Mouse (Mus musculus) limb, embryonic 12.5 days (tissue): ENCODE results near the gene Zmym4. TPM values are rescaled to one million over a fixed set of nuclear protein-coding genes. Genes with fewer than 3 reads are reported as not detected.
"Not testable (repeated sequence)": the region's sequence is repeated elsewhere in the genome, so short reads cannot be mapped to it uniquely, and the experiment has no call there.

Experiments used
- ATAC-seq: fragments of 200-750 bp; cut with Nextera tagmentation; 2 replicates; pipeline ENCODE4 v1.8.0; 2017; ENCODE audit warnings: low read depth, moderate TSS enrichment; ENCODE audit not compliant: insufficient number of reproducible peaks, insufficient read depth, low FRiP score, low TSS enrichment
- H3K27ac ChIP-seq: fragments of 300-500 bp; sonication (generic); 2 replicates; pipeline ENCODE4 v1.5.1; 2016; ENCODE audit warnings: mild to moderate bottlenecking, moderate library complexity
- H3K27me3 ChIP-seq: fragments of 300-500 bp; sonication (generic); 2 replicates; pipeline ENCODE4 v1.6.1; 2016; ENCODE audit warnings: mild to moderate bottlenecking, moderate library complexity
- H3K36me3 ChIP-seq: fragments of 300-500 bp; sonication (generic); 2 replicates; pipeline ENCODE4 v1.6.1; 2016; ENCODE audit warnings: mild to moderate bottlenecking, moderate library complexity
- H3K4me1 ChIP-seq: fragments of 300-500 bp; sonication (generic); replicated peaks from 2 replicates; pipeline ENCODE4 v1.6.1; 2016
- H3K4me2 ChIP-seq: fragments of 300-500 bp; sonication (generic); 2 replicates; pipeline ENCODE4 v1.6.1; 2016; ENCODE audit warnings: mild to moderate bottlenecking, moderate library complexity
- H3K4me3 ChIP-seq: fragments of 300-500 bp; sonication (generic); replicated peaks from 2 replicates; pipeline ENCODE4 v1.5.1; 2016; ENCODE audit warnings: mild to moderate bottlenecking
- H3K9ac ChIP-seq: fragments of 300-500 bp; sonication (generic); replicated peaks from 2 replicates; pipeline ENCODE4 v1.6.1; 2016; ENCODE audit warnings: mild to moderate bottlenecking, moderate library complexity
- H3K9me3 ChIP-seq: fragments of 300-500 bp; sonication (generic); 2 replicates; pipeline ENCODE4 v1.6.1; 2016; ENCODE audit warnings: mild to moderate bottlenecking, moderate library complexity
- WGBS: fragments of 180-500 bp; shearing (Covaris S2); methylation state at CpG from one replicate; pipeline ENCODE4 v1.1.7; 2016; 5-methylcytosine and 5-hydroxymethylcytosine counted together
- polyA plus RNA-seq: library from polyadenylated mRNA; unstranded; fragments of >200 nt; fragmentation: Nextera tagmentation; extraction: Ambion mirVana; gene quantifications from 2 replicates; pipeline ENCODE4 v1.2.1, GENCODE M21; 2016

Zmym4 gene
- polyA plus RNA-seq = 34.3 and 39.3 TPM in 2 replicates

GRCm38 (mm10) chr4:126967864-126968821, at the start of gene Zmym4:
TSS of gene Zmym4 (minus strand) at chr4:126968135.
- ATAC-seq = peak; percentile 93
- Histone ChIP-seq H3K4me2 (peak within 1 kb of the TSS; percentile 61), H3K4me3 (peak within 1 kb of the TSS; percentile 95), H3K36me3 (peaks cover 5% of the 10 kb centered on the region; the same call in 1 of the 2 replicates), H3K9ac (peak within 1 kb of the TSS; percentile 99), H3K9me3 (no peaks in the 10 kb centered on the region), H3K27me3 (no peaks in the 10 kb centered on the region), H3K4me1 (peaks cover 5% of the 10 kb centered on the region), H3K27ac (peak within 1 kb of the TSS; percentile 99)
- 5% methylated on average over 53 of the region's 54 CpGs for WGBS

- H3K4me1 ChIP-seq = no peaks in the 10 kb centered on the region
- H3K4me2 ChIP-seq = no peak overlapping the region
- no peaks in the 10 kb centered on the region for H3K36me3 ChIP-seq
- H3K9me3 ChIP-seq = no peaks in the 10 kb centered on the region
- no peak overlapping the region for H3K27ac ChIP-seq
- H3K9ac ChIP-seq = no peak overlapping the region
- 86% methylated on average over 4 of the region's 4 CpGs for WGBS
- no peaks in the 10 kb centered on the region for H3K27me3 ChIP-seq
- ATAC-seq = no peak
- H3K4me3 ChIP-seq = no peak overlapping the region
Observed at GRCm38 (mm10) chr4:127016366-127016765, 48.4 kb upstream of the Zmym4 start.

- H3K27me3 ChIP-seq, H3K9ac ChIP-seq, H3K36me3 ChIP-seq, H3K27ac ChIP-seq, H3K4me1 ChIP-seq, H3K9me3 ChIP-seq: not testable (repeated sequence)
- H3K4me3 ChIP-seq = peak overlapping the region; percentile 27
- 15% methylated on average over 14 of the region's 26 CpGs for WGBS
- H3K4me2 ChIP-seq = peak overlapping the region; percentile 30
- peak; percentile 79 for ATAC-seq
Observed at GRCm38 (mm10) chr4:127015294-127015993, 47.5 kb upstream of the Zmym4 start.

GRCm38 (mm10) chr4:127005113-127005936, 37.4 kb upstream of the Zmym4 start:
- WGBS = 16% methylated on average over 25 of the region's 25 CpGs
- H3K9me3 ChIP-seq = no peaks in the 10 kb centered on the region
- 0 out of 2 replicates have a peak, but pooled peaks have one; percentile 20 for ATAC-seq
- peak overlapping the region; percentile 35 for H3K4me3 ChIP-seq
- peaks cover 10% of the 10 kb centered on the region; the same call in 1 of the 2 replicates for H3K4me1 ChIP-seq
- no peaks in the 10 kb centered on the region for H3K36me3 ChIP-seq
- H3K27me3 ChIP-seq = peaks cover 5% of the 10 kb centered on the region
- peak overlapping the region; percentile 52 for H3K9ac ChIP-seq
- peak overlapping the region; percentile 2 for H3K27ac ChIP-seq
- peak overlapping the region; percentile 57 for H3K4me2 ChIP-seq

- H3K4me2 ChIP-seq = no peak overlapping the region
Observed at GRCm38 (mm10) chr4:127004384-127004783, 36.4 kb upstream of the Zmym4 start.

GRCm38 (mm10) chr4:127000601-127001105, 32.7 kb upstream of the Zmym4 start:
- H3K27ac ChIP-seq = no peak overlapping the region
- WGBS = 36% methylated on average over 8 of the region's 8 CpGs
- no peak for ATAC-seq
- H3K4me1 ChIP-seq = peaks cover 9% of the 10 kb centered on the region; the same call in 1 of the 2 replicates
- H3K4me2 ChIP-seq = no peak overlapping the region
- H3K27me3 ChIP-seq = peaks cover 5% of the 10 kb centered on the region
- no peaks in the 10 kb centered on the region for H3K9me3 ChIP-seq
- H3K36me3 ChIP-seq = no peaks in the 10 kb centered on the region
- H3K9ac ChIP-seq = no peak overlapping the region
- H3K4me3 ChIP-seq = no peak overlapping the region

More at GRCm38 (mm10) chr4:127004384-127004783, 36.4 kb upstream of the Zmym4 start:
- H3K36me3 ChIP-seq = no peaks in the 10 kb centered on the region
- H3K9ac ChIP-seq = no peak overlapping the region
- H3K4me3 ChIP-seq = no peak overlapping the region
- H3K9me3 ChIP-seq = no peaks in the 10 kb centered on the region
- WGBS = 76% methylated on average over 3 of the region's 3 CpGs
- 0 out of 2 replicates have a peak overlapping the region, but pooled peaks have one; percentile 2 for H3K27ac ChIP-seq
- H3K27me3 ChIP-seq = peaks cover 5% of the 10 kb centered on the region
- ATAC-seq = no peak
- peaks cover 10% of the 10 kb centered on the region; the same call in 1 of the 2 replicates for H3K4me1 ChIP-seq

- not testable (repeated sequence) for H3K36me3 ChIP-seq, H3K4me3 ChIP-seq, ATAC-seq, H3K4me1 ChIP-seq, H3K27ac ChIP-seq, H3K9ac ChIP-seq, H3K27me3 ChIP-seq, H3K9me3 ChIP-seq, H3K4me2 ChIP-seq
- 93% methylated on average over 16 of the region's 16 CpGs for WGBS
Observed at GRCm38 (mm10) chr4:126999372-126999771, 31.4 kb upstream of the Zmym4 start.

- Histone ChIP-seq H3K27ac (no peak overlapping the region), H3K27me3 (no peaks in the 10 kb centered on the region), H3K9me3 (no peaks in the 10 kb centered on the region), H3K4me1 (no peaks in the 10 kb centered on the region), H3K4me3 (no peak overlapping the region), H3K9ac (no peak overlapping the region), H3K4me2 (no peak overlapping the region), H3K36me3 (no peaks in the 10 kb centered on the region)
- WGBS = 61% methylated on average over 5 of the region's 5 CpGs
- no peak for ATAC-seq
Observed at GRCm38 (mm10) chr4:126992356-126992755, 24.4 kb upstream of the Zmym4 start.

GRCm38 (mm10) chr4:126990553-126990952, 22.6 kb upstream of the Zmym4 start:
- no peak overlapping the region for H3K9ac ChIP-seq
- no peaks in the 10 kb centered on the region for H3K27me3 ChIP-seq
- no peaks in the 10 kb centered on the region for H3K9me3 ChIP-seq
- no peaks in the 10 kb centered on the region for H3K36me3 ChIP-seq
- H3K27ac ChIP-seq = no peak overlapping the region
- no peak overlapping the region for H3K4me3 ChIP-seq
- ATAC-seq = no peak
- no peaks in the 10 kb centered on the region for H3K4me1 ChIP-seq
- H3K4me2 ChIP-seq = no peak overlapping the region

- Histone ChIP-seq H3K27ac (no peak overlapping the region), H3K27me3 (no peaks in the 10 kb centered on the region), H3K36me3 (no peaks in the 10 kb centered on the region), H3K4me1 (no peaks in the 10 kb centered on the region), H3K9ac (no peak overlapping the region), H3K4me2 (no peak overlapping the region), H3K4me3 (no peak overlapping the region), H3K9me3 (no peaks in the 10 kb centered on the region)
- WGBS = 62% methylated on average over 4 of the region's 4 CpGs
- no peak for ATAC-seq
Observed at GRCm38 (mm10) chr4:126988503-126988902, 20.6 kb upstream of the Zmym4 start.
